Mouse (Mus musculus): ENCODE data around the gene Suclg2.

The Suclg2 gene

DNA sequence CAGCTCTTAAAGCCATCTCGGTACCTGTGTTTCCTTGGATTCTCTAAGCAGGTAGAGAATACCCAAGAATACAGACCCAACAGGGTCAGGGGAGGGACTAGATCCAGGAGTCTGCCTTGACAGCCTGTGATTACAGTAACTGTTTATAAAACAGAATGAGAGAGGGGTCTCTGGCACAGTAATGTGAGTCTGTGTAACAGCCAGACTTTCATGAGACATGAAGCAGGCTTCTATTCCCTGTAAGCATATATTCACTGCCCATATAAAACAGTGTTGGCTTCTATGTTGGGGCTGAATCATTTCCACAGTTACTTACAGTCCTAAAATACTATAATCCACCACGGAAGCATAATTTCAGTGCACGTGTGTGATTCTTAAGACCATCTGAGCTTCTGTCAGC, 19.3 kb downstream of the Suclg2 start:
- DNase-seq = no peak

DNA sequence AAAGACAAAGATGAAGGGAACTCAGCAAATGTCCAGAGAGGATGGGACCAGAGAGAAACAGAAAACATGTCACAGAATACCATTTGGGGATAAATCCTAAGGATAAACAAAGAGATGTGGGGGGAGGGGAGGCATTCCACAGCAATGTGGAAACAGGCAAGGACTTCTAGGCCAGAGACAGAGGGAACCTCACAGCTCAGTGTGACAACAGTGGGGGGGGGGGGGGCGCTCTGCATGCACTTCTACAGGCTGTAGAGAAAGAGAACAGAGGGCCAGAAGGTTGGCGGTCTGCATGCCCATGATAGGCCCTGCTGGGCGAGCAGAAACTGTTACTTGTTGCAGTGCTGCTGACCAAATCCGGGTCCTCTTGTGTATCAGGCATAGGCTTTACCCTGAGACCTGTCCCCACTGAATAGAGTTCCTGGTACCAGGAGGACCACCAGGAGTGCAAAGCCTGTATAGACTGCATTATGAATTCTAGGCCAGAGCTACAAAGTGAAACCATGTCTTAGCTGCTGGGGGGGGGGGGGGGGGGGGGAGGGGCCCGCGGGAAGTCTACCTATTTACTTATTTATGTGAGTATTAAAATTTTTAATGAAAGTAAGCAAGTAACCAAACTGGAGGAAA, 20.0 kb downstream of the Suclg2 start:
- no peak for DNase-seq

DNA sequence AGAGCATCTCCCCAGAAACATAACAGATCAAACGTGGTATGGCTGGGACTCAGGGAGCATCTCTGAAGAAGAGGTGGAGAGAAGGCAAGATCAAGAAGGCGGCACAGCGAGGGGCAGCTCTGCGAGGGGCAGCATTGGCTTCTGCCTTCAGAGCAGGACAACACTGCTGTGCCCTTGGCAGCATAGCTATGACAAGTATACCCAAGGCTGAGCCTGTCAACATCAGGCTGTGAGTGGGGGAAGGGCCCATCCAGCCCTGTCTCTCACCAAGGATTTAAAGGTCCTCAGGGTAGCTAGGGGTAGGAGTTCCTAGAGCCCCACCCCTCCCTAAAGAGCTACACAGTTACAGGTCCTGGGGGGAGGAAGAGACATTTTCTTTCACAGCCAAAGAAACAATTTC, 23.7 kb downstream of the Suclg2 start:
- no peak for DNase-seq

DNA sequence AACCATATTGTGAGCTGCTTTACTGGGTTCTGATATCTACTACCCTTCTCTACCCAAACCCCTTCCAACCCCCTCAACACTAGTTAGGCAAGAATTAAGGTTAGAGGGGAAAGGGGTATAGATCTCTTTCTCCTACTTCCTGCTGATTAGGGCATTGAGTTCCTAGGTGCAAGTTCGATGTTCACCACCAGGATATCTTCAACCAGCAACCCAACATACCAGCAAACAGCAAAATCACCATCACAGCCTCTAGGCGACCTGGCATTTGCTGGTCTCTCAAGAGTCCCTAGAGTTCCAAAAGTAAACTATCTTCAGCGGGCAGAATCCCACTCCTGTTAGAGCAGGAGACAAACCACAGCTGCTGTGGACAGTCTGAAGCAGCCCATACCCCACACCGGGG, 33.4 kb downstream of the Suclg2 start:
- no peak for DNase-seq

DNA sequence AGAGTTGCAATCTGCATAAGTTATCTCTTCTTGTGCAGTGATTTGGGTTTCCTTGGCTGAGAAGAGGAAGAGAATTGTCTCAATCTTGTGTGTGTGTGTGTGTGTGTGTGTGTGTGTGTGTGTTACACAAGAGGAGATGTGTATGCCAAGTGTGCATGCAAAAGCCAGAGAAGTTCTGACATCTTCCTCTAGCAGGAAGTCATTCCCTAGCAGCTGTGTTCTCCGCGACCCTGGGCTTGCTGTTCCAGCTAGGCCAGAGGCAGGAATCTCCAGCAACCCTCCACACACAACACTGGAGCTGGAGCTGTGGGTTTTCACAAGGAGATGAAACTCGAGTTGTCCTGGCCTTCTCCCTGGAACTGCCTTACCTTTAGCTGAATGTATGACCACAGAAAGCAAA, 38.9 kb downstream of the Suclg2 start:
- no peak for DNase-seq

DNA sequence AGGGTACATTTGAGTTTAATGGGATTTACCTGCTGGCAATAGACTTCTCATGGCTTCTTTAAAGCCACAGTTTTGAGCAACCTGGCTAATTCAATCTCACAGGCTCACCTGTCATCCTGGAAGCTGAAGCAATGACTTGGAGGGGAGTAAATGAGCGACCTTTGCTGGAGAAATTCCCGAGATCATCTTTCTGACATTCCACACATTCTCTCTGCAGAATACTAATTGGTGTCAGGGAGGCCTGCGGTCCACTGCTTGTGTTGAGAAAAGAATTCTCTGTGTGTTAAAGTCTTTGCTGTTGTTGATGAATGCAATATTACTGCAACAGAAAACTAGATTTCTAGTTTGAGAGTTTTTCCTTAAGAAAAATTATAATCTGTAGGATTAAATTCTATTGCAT, 39.3 kb downstream of the Suclg2 start:
- no peak for DNase-seq

DNA sequence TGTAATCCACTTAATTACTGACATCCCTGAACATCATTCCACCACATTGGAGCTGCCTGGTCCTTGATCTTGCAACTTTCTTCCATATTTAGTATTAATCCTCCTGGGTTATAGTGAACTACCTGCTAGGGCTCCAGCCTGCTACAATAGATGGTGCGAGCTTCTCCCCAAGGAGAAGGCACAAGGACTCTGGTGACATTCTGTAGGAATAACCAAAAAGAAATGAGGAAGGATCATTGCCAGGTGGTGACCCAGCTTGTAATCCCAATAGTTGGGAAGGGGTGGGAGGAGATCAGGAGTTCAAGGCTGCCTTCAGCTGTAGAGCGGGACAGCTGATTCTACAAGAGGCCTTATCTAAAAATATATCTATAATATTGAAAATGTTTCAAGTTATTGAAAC, 41.6 kb downstream of the Suclg2 start:
- DNase-seq = no peak

DNA sequence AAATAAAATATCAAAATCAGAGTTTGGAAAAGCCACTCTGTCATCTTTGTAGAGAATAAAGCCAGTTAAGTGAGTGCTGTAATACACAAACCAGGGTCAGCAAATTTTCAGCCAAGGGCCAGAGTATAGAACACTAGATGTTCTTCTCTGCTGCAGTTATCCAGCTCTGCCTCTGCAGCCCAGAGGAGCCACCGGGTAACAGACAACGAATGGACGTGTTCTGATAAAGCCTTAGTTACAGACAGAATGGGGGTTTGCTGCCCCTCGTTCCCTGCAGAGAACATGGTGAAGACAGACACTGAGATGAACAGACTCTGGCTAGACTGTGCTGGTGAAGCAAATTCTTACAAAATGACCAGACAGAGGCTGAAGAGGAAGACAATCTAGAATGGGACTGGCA, 42.2 kb downstream of the Suclg2 start:
- no peak for DNase-seq

DNA sequence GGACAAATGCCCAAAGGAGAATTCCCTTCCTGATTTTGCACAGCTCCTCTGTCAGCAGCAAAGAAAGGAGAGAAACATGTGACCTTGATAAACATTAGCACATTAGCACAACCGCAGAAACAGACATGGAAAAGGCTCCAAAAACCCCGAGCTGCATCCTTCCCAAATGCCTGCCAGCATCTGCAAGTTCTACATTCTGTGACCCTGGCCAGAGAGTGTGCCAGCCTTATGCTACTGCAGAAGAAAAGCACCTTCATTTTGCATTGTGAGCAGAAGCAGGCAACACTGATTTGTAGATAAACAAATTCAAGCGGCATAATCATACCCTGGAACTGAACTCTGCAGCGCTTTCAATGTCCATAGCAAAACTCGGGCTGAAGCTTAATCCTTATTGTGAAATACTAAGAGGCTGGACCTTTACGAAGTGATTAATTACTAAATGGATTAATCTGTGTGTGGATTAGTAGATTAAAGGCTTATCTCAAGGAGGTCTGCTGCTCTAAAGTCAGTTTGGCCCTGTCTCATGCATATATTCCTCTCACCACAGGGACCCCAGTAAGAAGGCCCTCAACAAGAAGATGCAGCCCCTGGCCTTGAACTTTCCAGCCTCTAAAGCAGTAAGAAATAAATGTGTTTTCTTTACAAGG, 43.4 kb downstream of the Suclg2 start:
- no peak for DNase-seq

DNA sequence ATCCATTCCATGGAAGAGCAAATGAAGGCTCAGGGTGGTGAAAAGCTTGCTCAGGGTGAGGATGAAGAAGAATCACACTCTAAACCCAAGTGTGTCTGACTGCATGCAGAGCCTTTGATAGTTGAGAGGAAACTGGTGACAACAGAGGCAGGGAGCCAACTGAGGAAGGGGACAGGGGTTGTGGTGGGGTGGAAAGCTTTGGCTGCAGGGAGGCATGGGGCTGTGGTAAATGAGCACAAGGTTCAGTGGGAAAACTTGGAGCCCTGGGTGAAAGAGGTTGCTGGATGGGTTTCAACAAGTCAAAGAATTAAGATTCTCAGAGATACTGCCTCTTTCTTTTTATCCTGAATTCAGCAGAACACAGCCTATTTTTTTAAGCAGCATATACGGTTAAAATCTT, 43.9 kb downstream of the Suclg2 start:
- DNase-seq = no peak

DNA sequence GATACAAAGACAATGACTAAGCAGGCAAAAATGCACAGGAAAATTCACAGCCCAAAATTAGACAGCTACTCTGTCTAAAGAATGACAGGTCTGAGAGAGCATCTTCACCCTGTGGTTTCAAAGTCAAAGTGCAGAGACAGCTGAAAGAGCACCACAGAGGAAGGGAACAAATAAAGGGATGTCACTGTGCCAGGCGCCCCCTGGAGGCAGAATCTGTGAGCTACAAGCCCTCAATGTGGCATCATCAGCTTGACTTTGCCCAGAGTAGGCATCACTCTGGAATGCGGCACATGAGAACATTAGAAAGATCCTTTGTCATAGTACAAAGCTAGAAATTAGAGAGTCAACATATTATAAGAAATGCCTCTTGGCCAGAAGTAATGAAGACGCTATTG, 49.3 kb downstream of the Suclg2 start:
- peak; percentile 47 for DNase-seq

DNA sequence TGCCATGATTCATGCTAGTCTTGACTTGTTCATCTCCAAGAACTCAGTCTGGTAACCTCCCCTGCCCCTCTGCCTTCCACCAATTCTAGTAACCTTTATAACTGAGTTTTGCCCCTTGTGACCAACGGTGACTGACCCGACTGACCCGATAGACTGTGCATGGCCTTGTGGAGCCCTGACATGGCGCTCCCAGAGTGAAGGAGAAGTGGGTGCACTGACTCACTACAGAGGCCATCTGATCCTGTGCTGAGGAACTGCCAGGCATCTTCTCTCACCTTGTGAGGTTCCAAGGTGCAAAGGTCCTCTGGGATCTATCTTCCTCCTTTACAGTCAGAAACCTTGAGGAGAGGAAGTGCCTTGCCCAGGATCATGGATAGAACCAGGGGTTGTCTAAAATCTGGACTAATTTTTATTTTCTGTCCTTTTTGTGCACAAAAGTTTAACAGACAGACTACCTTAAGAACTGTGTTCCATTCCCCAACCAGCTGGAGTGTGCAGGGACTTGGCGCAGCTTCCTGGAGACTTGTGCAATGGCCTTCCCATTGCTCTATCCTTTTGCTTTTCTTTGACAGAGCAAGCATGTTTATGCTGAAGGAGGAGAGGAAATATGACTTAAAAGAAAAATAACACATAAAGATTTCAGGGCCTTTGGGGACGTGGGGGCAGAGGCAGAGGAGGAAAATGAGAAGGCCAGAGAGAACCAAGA, 49.8 kb downstream of the Suclg2 start:
- no peak for DNase-seq

DNA sequence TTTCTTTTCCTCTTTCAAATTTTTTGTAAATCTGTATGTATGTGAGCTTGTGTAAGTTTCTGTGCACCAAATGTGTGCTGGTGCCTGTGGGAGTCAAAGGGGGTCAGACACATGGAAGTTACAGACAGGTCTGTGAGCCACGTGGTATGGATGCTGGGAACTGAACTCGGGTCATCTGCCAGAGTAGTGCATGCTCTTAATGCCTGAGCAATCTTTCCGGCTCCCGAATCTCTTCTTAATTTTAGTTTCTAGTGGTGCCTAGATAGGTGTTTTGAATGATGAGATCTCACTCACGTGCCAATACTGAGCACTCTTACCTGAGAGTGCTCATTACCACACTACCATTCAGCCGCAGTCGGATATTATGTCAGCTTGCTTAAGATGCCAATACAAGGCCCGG, 60.9 kb downstream of the Suclg2 start:
- DNase-seq = no peak

DNA sequence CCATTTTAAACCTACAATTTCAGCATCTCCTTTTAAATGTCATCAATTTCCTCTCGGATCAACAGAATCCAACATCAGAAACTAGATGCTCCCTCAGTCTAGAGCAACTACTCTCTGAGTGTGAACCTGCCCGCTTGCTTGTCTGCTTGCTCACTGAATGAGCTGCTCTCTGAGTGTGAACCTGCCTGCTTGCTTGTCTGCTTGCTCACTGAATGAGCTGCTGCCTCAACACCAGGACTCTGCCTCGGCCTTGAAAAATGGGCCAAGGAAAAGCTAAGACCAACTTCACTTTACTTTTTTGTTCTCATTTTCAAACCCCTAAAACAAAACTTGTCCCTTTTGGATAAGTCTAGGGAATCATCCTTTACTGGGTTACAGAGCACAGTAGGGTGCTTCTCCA, 64.9 kb downstream of the Suclg2 start:
- no peak for DNase-seq

DNA sequence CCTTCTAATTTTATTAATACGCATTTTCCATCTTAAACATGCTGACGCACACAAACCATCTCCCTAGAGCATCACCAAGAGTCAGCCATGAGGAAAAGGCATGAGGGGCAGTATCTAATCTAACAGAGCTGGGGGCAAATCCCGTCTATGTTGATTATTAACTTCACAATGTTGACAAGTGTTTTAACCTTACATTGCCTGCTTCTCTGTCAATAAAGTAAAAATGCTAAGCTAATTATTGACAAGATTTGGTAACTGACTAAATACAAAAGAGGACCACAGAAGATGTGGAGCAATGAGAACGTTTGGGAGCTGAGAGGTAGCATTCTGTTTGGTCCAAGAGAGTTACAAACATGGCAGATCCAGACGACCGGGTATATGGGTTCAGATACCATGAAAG, 65.8 kb downstream of the Suclg2 start:
- DNase-seq = peak; percentile 37

DNA sequence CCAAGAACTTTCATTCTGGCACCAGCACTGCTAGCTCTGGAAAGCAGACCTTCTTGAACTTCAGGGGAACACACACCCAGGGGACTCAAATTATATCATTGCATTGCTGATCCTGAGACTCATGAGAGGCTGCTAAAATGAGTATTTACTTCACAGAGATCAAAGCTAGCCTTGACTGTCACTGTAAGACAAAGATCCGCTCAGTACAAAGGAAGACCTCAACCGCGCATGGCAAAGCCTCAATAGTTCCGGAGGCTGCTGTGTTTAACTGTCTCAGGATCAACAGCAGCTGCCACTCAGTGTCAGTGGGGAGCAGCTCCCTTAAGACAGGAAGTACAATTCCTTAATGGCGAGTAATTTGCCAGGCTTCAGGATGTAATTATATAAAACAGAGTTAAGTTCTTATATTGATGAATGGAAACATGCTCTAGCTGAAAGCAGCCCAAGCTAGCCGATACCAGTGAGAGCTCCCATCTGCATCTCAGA, 67.2 kb downstream of the Suclg2 start:
- no peak for DNase-seq

DNA sequence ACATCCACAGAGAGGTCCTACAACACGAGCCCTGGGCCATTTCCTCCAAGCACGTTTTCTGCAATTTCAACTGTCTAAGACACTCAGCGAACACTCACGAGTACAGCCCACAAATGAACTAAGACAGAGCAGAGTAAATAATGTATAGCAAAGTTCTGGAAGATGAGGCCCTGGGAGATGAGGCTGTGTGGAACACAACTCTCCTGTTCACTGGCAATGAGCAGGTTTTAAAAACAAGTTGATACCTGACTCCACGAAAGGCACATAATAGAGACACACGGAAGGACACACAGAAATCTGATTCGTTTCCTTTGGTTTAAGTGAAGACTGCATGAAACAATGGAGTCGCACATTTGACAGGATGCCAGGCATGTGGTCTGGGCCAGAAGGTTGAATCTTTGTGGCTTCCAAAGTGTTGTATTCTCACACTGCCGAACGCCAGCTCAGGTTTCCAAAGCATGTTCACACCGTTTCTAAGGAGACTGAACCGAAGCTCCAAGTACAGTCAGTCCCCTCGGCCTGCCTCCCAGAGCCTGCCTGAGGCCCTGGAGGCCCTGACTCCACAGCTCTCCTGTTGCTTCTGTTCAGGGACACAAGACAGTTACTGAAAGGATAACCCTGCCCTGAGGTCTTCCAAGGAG, 68.4 kb downstream of the Suclg2 start:
- DNase-seq = no peak

DNA sequence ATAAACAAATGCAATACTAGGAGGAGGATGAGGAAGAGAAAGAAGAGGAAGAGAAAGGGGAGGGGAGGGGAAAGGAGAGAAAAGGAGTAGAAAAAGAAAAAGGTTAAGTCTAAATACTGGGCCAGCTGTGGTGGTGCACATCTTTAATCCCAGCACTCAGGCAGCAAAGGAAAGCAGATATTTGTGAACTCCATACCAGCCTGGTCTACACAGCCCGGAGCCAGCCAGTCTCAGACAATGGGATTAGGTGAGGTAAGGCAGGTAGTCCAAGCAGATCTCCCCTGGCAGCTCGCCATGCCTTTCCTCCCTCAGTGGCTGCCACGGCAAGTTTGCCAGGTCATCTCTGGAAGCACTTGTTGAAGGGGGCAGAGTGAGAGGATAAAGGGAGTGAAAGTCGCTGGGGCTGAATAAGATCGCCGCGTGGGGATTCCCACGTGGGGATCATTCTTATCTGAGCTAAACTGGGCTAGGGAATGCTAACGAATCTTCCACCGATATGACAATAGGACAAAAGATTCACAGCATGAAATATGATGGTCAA, 69.4 kb downstream of the Suclg2 start:
- DNase-seq = no peak

DNA sequence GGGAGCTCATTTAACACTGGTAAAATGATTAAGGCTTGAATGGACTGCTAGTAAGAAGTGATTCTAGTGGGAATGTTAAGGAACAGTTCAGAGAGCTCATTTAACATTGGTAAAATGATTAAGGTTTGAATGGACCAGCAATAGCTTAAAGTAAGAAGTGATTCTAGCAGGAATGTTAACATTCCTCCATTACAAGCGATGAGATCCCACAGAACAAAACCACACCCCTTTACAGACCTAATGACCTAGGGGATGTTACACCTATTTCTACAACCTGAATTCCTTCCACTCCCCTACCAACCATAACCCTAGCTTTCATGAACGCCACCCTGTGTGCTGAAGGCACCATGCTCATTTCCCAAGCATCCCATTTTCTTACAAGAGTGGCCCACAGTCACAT, 81.2 kb downstream of the Suclg2 start:
- no peak for DNase-seq

DNA sequence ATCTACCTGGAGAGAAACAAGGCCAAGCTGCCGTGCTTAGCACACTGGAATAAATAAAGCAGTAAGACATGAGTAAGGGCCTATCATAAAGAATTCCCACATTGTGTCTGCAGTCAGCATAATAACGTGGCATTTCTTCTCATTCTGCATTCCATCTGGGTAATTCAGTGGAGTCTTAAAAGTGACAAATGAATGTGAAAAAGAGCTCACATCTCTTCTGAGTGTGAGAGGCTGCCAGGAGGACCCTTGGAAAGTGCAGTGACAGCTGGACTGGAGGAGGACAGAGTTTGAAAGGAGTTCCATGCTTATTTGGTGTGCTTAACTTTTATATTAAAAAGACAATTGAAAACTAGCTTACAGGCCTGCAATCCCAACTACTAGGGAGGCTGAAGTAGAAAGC, 83.2 kb downstream of the Suclg2 start:
- DNase-seq = no peak

DNA sequence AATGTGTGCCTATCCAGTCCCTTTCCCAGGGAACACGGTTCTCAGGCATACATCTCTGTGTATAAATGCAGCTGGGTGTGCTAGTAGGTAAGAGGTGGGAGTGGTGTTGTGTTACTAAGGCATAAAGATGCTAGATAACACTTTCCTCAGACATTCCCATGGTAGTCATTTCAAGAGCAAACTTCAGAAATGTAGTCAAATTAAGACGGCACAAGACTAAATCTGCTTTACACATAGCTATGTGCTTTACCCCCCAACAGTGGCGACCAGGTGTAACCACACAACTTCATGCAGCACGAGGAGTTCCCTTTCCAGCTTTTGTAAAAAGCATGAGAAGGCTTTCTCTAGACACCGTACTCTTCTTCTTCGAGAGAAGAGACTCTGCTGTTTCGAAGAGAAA, 89.5 kb downstream of the Suclg2 start:
- no peak for DNase-seq

DNA sequence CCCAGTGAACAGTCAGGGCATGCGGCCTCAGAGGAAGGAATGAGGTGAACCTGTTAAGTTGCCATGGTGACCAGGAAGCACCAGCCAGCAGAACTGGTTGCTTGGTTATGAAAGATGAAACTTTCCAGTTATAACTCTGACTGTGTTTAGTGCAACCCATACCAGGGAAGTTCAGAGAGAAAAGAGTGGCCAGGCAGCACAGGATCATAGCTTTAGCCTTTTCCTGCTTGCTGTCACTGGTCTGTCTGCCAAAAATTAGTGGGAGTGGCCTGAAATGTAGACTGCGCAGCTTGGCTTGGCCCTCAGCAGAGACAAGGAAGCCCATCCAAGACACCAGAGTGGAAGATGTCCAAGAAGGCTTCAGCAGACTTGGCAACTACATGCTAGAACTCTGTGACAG, 96.8 kb downstream of the Suclg2 start:
- DNase-seq = peak; percentile 32

DNA sequence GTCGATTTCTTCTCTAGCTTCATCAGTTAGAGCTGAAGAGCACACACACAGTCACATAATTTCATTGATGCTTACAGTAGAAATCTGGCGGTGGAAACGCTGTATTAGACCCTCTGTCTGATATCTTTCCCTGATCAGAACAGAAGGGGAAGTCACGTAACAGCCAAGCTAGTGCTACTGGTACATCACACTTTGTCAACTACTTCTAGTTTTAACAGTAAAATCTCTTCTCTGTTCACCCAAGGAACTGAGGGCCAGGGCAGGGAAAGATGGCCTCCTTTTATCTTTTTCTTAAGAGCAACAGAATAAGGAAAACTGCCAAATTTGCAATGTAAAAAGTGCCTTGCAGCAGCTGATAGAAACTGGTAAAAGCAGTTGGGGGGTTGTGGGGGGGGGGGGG, 97.8 kb downstream of the Suclg2 start:
- DNase-seq = no peak

DNA sequence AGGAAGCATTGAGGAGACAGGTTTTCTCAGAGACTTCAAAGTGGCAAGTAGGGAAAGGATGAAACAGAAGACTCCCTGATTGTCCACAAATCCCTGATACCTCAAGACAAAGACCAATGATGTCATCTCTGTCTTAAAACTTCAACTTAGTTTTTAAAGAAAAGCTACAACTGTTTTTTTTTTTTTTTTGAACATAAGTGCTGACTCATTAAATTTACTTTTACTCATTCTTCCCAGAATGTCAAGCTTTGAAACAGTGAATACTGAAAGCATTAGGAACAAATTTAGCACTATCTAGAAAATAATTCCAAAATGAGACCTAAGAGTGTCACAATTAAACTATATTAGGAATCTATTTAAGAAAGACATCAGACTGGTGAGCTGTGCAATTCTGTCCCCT, 98.8 kb downstream of the Suclg2 start:
- no peak for DNase-seq
